Mouse (Mus musculus): Measurements from ENCODE around the gene Mrpl9.
A peak's percentile ranks its signal among the peaks of the same experiment; 100 is the strongest.

DNA sequence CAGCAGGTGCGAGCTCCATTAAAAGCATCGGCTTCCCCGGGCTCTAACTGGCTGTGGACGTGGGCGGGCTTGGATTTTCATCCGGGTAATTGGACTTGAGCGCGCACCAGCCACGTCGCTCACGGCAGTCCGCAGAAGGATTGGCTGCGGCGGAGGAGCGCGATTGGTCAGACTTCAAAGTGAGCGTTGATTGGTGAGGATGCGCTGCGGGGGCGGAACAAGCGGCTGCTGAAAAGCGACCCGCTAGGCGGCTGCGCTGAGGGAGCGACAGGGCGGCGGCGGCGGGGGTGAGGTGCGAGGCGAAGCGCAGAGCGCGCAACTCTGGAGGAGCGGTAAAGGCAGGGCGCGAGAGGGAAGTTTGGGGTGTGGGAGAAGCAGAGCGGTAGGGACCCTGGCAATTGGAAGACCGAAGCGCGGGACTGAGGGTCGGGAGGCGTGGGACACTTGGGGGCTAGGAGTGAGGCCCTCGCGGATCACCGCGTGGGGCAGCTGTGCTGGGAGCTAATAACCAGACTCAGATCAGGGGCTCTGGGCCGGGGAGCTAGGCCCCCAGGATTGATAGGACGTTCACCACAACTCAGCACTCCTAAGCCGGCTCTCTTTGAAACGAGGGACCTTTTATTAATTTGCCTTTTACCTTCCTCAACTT lies 30.0 kb upstream of the Mrpl9 start, which contains the start of gene Tdrkh:
- 0 out of 2 replicates have a peak, but pooled peaks have one; percentile 24 for TF ChIP-seq CTCF (IDR thresholded peaks at IDR 0.05; ENCODE audit: low read depth)
- no peak for TF ChIP-seq EP300 (IDR thresholded peaks at IDR 0.05; ENCODE audit: low read depth)

All from liver, embryonic 14.5 days (tissue).